Mouse (Mus musculus) heart, embryonic 11.5 days (tissue): ENCODE measurements around the gene Nde1. TPM values are rescaled to one million over a fixed set of nuclear protein-coding genes. Genes with fewer than 3 reads are reported as not detected.

Source experiments
- ATAC-seq: fragments of 200-750 bp; cut with Nextera tagmentation; replicated peaks from 2 replicates; pipeline ENCODE4 v1.8.0; 2017; ENCODE audit warnings: moderate library complexity; ENCODE audit not compliant: insufficient number of reproducible peaks, low FRiP score, low TSS enrichment
- H3K27ac ChIP-seq: fragments of 300-500 bp; sonication (generic); 2 replicates; pipeline ENCODE4 v1.5.1; 2014; ENCODE audit warnings: mild to moderate bottlenecking, low read depth, low read length
- H3K27me3 ChIP-seq: fragments of 300-500 bp; sonication (generic); 2 replicates; pipeline ENCODE4 v1.6.1; 2014; ENCODE audit warnings: mild to moderate bottlenecking, low read length, mixed read lengths; ENCODE audit not compliant: control insufficient read depth, insufficient read depth
- H3K36me3 ChIP-seq: fragments of 300-500 bp; sonication (generic); 2 replicates; pipeline ENCODE4 v1.6.1; 2014; ENCODE audit warnings: mild to moderate bottlenecking, low read length, moderate library complexity, mixed read lengths; ENCODE audit not compliant: control insufficient read depth, insufficient read depth
- H3K4me1 ChIP-seq: fragments of 300-500 bp; sonication (generic); 2 replicates; pipeline ENCODE4 v1.6.1; 2014; ENCODE audit warnings: low read length; ENCODE audit not compliant: control insufficient read depth, insufficient read depth
- H3K4me2 ChIP-seq: fragments of 300-500 bp; sonication (generic); 2 replicates; pipeline ENCODE4 v1.6.1; 2014; ENCODE audit warnings: mild to moderate bottlenecking, moderate library complexity
- H3K4me3 ChIP-seq: fragments of 300-500 bp; sonication (generic); 2 replicates; pipeline ENCODE4 v1.5.1; 2014; ENCODE audit warnings: low read depth, low read length
- H3K9ac ChIP-seq: fragments of 300-500 bp; sonication (generic); 2 replicates; pipeline ENCODE4 v1.6.1; 2014; ENCODE audit warnings: mild to moderate bottlenecking, low read depth, low read length, moderate library complexity
- H3K9me3 ChIP-seq: fragments of 300-500 bp; sonication (generic); replicated peaks from 2 replicates; pipeline ENCODE4 v1.6.1; 2016; ENCODE audit warnings: low read length; ENCODE audit not compliant: control insufficient read depth
- WGBS: fragments of 180-500 bp; shearing (Covaris S2); extraction: QIAGEN DNeasy Blood & Tissue Kit; methylation state at CpG from one replicate; pipeline ENCODE4 v1.1.7; 2014; ENCODE audit not compliant: insufficient replicate concordance; 5-methylcytosine and 5-hydroxymethylcytosine counted together
- polyA plus RNA-seq: library from polyadenylated mRNA; unstranded; fragments of >200 nt; fragmentation: Nextera tagmentation; extraction: Ambion mirVana; gene quantifications from 2 replicates; pipeline ENCODE4 v1.2.1, GENCODE M21; 2014

Gene Nde1
- 85.9 and 87.2 TPM in 2 replicates for polyA plus RNA-seq

DNA sequence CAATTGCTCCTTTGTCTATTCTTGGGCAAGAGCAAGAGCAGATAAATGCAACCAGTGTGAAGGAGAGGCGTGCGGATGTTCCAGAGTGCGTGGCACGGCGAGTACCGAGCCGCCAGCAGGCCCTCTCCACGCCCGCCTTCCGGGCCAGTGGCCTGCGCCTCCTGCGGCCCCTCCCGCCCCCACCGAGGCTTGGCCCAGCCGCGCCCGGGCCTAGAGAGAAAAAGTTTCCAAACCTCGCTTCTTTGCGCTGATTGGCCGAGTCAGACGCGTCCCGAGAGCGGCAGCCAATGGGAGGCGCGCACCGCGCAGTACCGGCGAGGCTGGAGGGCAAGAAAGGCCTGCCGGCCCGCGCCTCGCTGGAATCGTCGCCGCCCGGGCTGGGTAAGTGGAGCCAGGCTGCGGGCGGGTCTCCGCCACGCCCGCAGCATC, at the start of gene Nde1, which contains the start of gene Marf1:
Nde1 (plus strand) TSS at position 288 of the 429 bp plus-strand sequence.
Marf1 (minus strand) TSS at position 364 of the 429 bp plus-strand sequence.
- H3K27me3 ChIP-seq: no peaks in the 10 kb centered on the region
- H3K36me3 ChIP-seq: no peaks in the 10 kb centered on the region
- peak within 1 kb of the TSS; percentile 74 for H3K4me2 ChIP-seq
- H3K9me3 ChIP-seq: no peaks in the 10 kb centered on the region
- H3K27ac ChIP-seq: peak within 1 kb of the TSS; percentile 83
- peaks cover 16% of the 10 kb centered on the region for H3K4me1 ChIP-seq
- WGBS: under 1% methylated on average over 43 of the region's 43 CpGs
- H3K4me3 ChIP-seq: peak within 1 kb of the TSS; percentile 69
- peak within 1 kb of the TSS; percentile 84 for H3K9ac ChIP-seq
- peak; percentile 92 for ATAC-seq

DNA sequence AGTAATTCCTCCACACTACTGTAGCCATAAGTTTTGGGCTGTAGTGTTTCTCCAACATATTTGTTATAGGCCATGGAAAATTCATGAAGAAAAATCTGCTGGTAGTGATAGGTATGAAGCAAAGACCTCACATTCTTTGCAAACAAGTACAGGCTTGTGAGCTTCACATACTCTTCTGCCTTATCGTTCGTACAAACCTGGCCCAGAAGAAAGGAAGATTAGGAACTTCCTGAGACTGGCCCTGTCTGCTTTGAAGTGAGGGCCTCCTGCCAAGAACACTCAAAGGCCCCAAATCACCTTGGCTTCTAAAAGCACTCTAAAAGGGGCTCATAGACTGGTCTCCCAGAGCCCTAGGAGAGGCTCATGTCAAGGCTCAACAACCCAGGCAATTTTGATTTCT, 45.8 kb upstream of the Nde1 start:
- no peak for ATAC-seq
- no peaks in the 10 kb centered on the region for H3K9me3 ChIP-seq
- no peak overlapping the region for H3K27ac ChIP-seq
- H3K27me3 ChIP-seq: no peaks in the 10 kb centered on the region
- no peak overlapping the region for H3K4me3 ChIP-seq
- WGBS: 63% methylated on average over 2 of the region's 2 CpGs
- H3K36me3 ChIP-seq: peaks cover 22% of the 10 kb centered on the region
- no peaks in the 10 kb centered on the region for H3K4me1 ChIP-seq
- no peak overlapping the region for H3K4me2 ChIP-seq
- no peak overlapping the region for H3K9ac ChIP-seq

DNA sequence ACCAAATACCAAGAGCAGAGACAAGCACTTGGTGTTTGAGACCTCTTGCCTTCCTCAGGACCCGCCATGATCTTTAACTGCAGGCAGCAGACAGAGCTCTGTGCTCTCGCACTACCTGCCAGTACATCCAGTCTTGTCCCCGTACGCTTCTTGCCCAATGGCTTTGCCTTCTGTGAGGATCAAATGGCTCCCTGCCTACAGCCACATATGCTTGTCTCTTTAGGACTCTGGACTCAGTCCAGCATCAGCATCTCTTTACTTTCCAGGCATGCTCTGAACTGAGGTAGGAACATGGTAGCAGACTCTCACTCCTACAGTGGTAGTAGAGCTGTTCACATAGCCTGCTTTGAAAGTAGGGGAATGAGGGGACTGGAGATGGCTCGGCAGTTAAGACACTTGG, 42.1 kb upstream of the Nde1 start:
- Histone ChIP-seq H3K27ac (no peak overlapping the region), H3K27me3 (no peaks in the 10 kb centered on the region), H3K36me3 (peaks cover 34% of the 10 kb centered on the region), H3K4me2 (no peak overlapping the region), H3K9me3 (no peaks in the 10 kb centered on the region), H3K4me1 (no peaks in the 10 kb centered on the region), H3K9ac (no peak overlapping the region), H3K4me3 (no peak overlapping the region)
- no peak for ATAC-seq
- 94% methylated on average over 5 of the region's 5 CpGs for WGBS

DNA sequence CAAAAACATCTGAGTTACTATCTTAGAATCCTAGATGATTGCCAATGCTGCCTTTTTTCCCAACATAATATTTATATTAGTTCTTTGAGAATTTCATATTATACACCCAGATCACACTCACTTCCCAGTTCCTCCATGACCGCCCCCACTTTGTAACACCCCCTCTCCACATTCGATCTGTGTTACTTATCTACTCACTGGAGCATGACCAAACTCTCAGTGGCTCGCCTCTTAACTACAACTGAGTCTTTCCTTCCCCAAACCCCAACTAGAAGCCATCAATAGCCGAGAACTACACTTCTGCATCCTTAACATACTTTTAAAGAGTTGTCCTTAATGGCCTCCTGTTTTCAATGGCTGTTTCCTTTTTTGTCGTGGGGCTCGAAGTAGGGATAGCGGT, 41.5 kb upstream of the Nde1 start:
- H3K9ac ChIP-seq: no peak overlapping the region
- peaks cover 35% of the 10 kb centered on the region for H3K36me3 ChIP-seq
- ATAC-seq: no peak

DNA sequence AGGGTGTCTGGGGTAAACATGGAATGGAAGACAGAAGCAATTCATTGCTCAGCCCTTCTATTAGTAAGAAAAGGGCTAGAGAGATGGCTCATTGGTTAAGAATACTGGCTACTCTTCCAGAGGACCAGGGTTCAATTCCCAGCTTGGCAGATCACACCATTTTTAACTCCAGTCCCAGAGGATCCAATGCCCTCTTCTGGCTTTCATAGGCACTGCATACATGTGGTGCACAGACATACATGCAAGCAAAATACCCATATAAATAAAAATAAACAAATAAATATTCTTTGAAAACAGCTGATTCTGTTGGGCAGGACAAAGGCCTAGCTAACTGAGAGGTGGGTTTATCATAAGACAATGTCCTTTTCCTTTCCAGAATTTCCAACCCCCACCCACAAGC, 40.5 kb upstream of the Nde1 start:
- ATAC-seq: no peak
- Histone ChIP-seq H3K4me3 (no peak overlapping the region), H3K4me1 (no peaks in the 10 kb centered on the region), H3K9ac (no peak overlapping the region), H3K4me2 (no peak overlapping the region), H3K27ac (no peak overlapping the region), H3K36me3 (peaks cover 32% of the 10 kb centered on the region), H3K27me3 (no peaks in the 10 kb centered on the region), H3K9me3 (no peaks in the 10 kb centered on the region)

More for the DNA sequence above, 41.5 kb upstream of the Nde1 start:
- 91% methylated on average over 7 of the region's 7 CpGs for WGBS
- no peaks in the 10 kb centered on the region for H3K9me3 ChIP-seq
- no peak overlapping the region for H3K4me3 ChIP-seq
- H3K27me3 ChIP-seq: no peaks in the 10 kb centered on the region
- no peaks in the 10 kb centered on the region for H3K4me1 ChIP-seq
- H3K4me2 ChIP-seq: no peak overlapping the region
- no peak overlapping the region for H3K27ac ChIP-seq

DNA sequence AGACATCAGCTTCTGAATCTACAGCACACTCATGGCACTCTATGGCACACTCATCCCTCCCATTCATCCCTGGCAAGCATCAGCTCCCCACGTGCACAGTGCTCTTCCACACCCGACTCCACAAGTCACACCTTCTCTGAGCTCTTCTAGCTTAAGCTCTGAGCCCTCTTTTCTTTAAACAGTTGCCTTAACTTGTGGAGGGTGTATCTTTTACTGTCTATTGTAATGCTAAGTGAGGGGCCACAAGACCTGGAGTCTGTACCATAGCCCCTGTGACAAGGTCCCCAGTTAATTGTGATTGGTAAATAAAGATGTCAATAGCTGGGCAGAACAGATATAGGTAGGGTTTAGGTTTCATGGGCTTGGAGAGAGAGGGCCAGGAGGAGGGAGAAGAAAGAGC, 39.2 kb upstream of the Nde1 start:
- Histone ChIP-seq H3K36me3 (peaks cover 36% of the 10 kb centered on the region), H3K4me2 (no peak overlapping the region), H3K9me3 (no peaks in the 10 kb centered on the region), H3K4me3 (no peak overlapping the region), H3K27me3 (no peaks in the 10 kb centered on the region), H3K27ac (no peak overlapping the region), H3K4me1 (no peaks in the 10 kb centered on the region), H3K9ac (no peak overlapping the region)
- WGBS: 85% methylated on average over 2 of the region's 2 CpGs
- ATAC-seq: no peak

DNA sequence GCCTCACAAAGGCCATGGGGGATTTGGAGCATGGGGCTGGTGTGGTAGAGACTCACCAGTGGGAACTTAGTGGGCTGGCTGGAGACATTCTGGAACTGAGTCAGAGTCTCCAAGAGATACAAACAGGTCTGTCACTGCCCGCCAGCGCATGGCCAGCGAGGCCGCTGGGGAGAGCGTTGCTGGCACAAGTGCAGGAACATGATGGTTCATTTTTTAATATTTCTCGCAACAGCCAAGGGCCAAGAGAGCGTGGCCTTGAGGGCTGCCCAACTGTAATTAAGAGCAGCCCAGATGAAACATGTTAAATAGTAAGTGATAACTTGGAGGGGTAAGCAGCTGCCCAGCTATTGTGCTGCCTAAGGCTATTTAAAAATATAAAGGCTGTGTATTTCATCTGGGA, 38.4 kb upstream of the Nde1 start:
- H3K4me1 ChIP-seq: no peaks in the 10 kb centered on the region
- H3K36me3 ChIP-seq: peaks cover 36% of the 10 kb centered on the region
- no peak overlapping the region for H3K27ac ChIP-seq
- no peak overlapping the region for H3K9ac ChIP-seq
- no peak overlapping the region for H3K4me3 ChIP-seq
- ATAC-seq: no peak
- 96% methylated on average over 7 of the region's 7 CpGs for WGBS
- H3K27me3 ChIP-seq: no peaks in the 10 kb centered on the region
- H3K9me3 ChIP-seq: no peaks in the 10 kb centered on the region
- H3K4me2 ChIP-seq: no peak overlapping the region

DNA sequence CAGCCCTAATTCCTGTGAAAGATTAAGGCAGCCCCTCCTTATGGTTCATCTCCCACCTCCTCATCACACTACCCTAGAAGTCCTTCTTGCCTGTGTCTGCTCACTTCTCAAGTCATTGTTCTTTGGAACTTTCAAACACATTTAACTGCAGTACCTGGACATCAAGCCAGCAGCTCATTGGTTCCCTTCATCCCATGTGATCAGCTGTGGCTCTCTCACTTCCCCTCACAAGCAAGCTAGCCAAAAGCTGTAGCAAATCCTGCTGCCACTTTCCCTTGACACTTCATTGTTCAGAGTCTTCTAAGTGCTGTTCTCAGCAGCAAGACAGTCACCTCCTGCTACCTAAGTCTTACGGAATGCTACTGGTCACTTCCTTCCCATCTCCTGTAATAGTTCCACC, 37.8 kb upstream of the Nde1 start:
- 94% methylated on average over 1 of the region's 1 CpGs for WGBS
- Histone ChIP-seq H3K9me3 (no peaks in the 10 kb centered on the region), H3K4me3 (no peak overlapping the region), H3K27me3 (no peaks in the 10 kb centered on the region), H3K4me1 (no peaks in the 10 kb centered on the region), H3K9ac (no peak overlapping the region), H3K4me2 (no peak overlapping the region), H3K36me3 (peaks cover 33% of the 10 kb centered on the region), H3K27ac (no peak overlapping the region)
- no peak for ATAC-seq

DNA sequence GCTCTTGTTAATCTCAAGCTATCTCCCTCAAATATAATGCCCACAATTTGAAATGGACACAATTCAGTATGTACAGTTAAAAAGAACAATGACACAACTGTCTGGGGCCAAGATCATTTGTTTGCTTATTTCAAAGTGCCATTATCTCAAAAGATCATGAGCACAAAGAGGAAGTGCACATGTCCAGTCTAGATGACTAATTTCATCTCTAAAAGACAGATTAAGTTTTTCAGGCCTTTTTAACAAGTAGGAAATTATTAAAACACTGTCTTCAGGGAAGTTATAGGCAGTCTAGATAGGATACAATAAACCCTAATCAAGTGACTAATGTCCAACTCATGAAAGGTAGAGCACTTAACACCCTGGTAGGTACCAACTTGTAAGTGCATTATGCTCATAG, 34.1 kb upstream of the Nde1 start:
- H3K27me3 ChIP-seq: no peaks in the 10 kb centered on the region
- no peak overlapping the region for H3K9ac ChIP-seq
- H3K4me1 ChIP-seq: no peaks in the 10 kb centered on the region
- H3K36me3 ChIP-seq: peaks cover 39% of the 10 kb centered on the region
- H3K4me2 ChIP-seq: no peak overlapping the region
- H3K27ac ChIP-seq: no peak overlapping the region
- H3K4me3 ChIP-seq: no peak overlapping the region
- H3K9me3 ChIP-seq: no peaks in the 10 kb centered on the region
- no peak for ATAC-seq
